Mouse (Mus musculus) right cerebral cortex, postnatal 25 days (tissue): ENCODE measurements around the gene Med13l.

Experiments used
- DNase-seq: peaks from one replicate; pipeline ENCODE4 v3.0.0; 2022

Gene Med13l

DNA sequence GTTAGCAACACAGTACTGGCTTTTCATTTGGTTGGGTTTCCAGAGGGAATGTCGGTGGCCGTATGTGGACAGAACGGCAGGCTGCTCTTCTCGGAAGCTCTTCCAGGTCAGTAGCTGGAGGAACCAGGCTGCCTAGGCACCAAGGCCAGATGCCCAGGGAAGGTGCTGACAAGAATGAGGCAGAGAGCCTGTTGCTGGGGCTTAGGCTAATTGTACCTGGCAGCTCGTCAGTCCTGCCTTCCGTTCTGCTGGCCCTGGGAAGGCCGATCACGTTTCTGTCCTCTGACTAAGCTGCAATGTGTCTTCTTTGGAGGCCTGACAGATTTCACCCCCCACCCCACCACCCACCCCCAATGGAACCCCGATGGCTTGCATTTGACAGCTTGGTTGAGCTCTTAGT lies 251.9 kb downstream of the Med13l start:
- no peak for DNase-seq

DNA sequence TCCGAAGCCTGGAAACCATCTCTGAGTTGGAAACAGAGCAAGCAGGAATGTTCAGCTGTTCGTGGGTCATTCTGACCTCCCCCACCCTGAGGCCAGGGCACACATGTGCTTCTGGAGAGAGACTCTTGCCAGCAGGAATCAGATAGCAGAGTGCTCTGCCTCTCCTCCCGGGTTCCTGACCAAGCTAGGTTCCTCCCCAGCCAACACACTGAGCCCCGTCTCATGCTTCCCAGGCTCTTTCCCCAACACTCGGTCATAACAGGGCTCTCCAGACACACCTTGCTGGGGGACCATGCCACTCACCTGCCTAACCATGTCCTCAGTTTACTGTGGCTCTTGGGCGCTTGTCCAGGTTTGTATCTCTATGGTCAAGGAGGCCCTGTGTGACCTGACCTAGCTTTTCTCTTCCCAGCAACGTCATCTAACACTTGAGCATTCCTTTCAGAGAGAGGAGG lies 252.5 kb downstream of the Med13l start:
- no peak for DNase-seq

DNA sequence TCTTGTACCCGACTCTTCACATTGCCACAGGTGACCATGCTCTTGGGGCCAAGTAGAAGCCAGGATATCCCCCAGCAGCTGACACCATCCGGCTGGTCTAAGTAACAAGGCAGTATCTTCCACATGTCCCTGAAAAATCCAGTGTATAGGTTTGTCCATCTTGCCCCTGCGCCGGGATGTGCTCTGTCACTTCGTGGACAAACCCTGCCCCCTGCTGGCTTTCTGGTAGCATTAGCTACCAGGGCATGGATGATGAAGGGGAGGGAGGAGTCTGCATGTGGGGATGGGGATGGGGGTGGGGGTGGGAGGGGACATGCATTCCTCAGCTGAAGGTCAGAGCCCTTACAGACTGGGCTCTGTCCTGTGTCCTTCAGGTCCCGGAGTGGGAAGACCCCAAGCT lies 253.6 kb downstream of the Med13l start:
- DNase-seq, result no peak
